Mouse (Mus musculus) intestine, postnatal 0 days (tissue): Measurements from ENCODE around the gene Ccdc6. TPM values are rescaled to one million over a fixed set of nuclear protein-coding genes. Genes with fewer than 3 reads are reported as not detected.

Source experiments
- ATAC-seq: fragments of 200-750 bp; cut with Nextera tagmentation; 2 replicates; pipeline ENCODE4 v1.8.0; 2017; ENCODE audit warnings: mild to moderate bottlenecking, moderate TSS enrichment, moderate library complexity
- H3K27ac ChIP-seq: fragments of 300-500 bp; sonication (generic); 2 replicates; pipeline ENCODE4 v1.5.1; 2014; ENCODE audit warnings: mild to moderate bottlenecking, low read depth, low read length, moderate library complexity
- H3K27me3 ChIP-seq: fragments of 300-500 bp; sonication (generic); replicated peaks from 2 replicates; pipeline ENCODE4 v1.6.1; 2014; ENCODE audit warnings: low read length, mixed read lengths; ENCODE audit not compliant: control insufficient read depth, insufficient read depth
- H3K36me3 ChIP-seq: fragments of 300-500 bp; sonication (generic); 2 replicates; pipeline ENCODE4 v1.6.1; 2014; ENCODE audit warnings: mild to moderate bottlenecking, moderate library complexity; ENCODE audit not compliant: control insufficient read depth, insufficient read depth
- H3K4me1 ChIP-seq: fragments of 300-500 bp; sonication (generic); replicated peaks from 2 replicates; pipeline ENCODE4 v1.6.1; 2014; ENCODE audit warnings: antibody characterized with exemption, low read length, mixed read lengths; ENCODE audit not compliant: control insufficient read depth, insufficient read depth
- H3K4me2 ChIP-seq: fragments of 300-500 bp; sonication (generic); replicated peaks from 2 replicates; pipeline ENCODE4 v1.6.1; 2014; ENCODE audit warnings: low read depth, mild to moderate bottlenecking, moderate library complexity
- H3K4me3 ChIP-seq: fragments of 300-500 bp; sonication (generic); 2 replicates; pipeline ENCODE4 v1.5.1; 2014; ENCODE audit warnings: low read depth, low read length
- H3K9ac ChIP-seq: fragments of 300-500 bp; sonication (generic); 2 replicates; pipeline ENCODE4 v1.6.1; 2014; ENCODE audit warnings: mild to moderate bottlenecking, low read depth, low read length
- H3K9me3 ChIP-seq: fragments of 300-500 bp; sonication (generic); 2 replicates; pipeline ENCODE4 v1.6.1; 2016; ENCODE audit warnings: mixed run types; ENCODE audit not compliant: control insufficient read depth
- CTCF ChIP-seq: sonication (generic); IDR thresholded peaks from 2 replicates; pipeline ENCODE4 v1.5.1; 2016; ENCODE audit warnings: low read depth, mild to moderate bottlenecking, control low read depth, antibody characterized with exemption, moderate library complexity
- WGBS: fragments of 180-500 bp; shearing (Covaris S2); extraction: QIAGEN DNeasy Blood & Tissue Kit; methylation state at CpG from one replicate; pipeline ENCODE4 v1.1.7; 2014; 5-methylcytosine and 5-hydroxymethylcytosine counted together
- polyA plus RNA-seq: library from polyadenylated mRNA; unstranded; fragments of >200 nt; fragmentation: Nextera tagmentation; extraction: Ambion mirVana; gene quantifications from 2 replicates; pipeline ENCODE4 v1.2.1, GENCODE M21; 2015

The Ccdc6 gene
- polyA plus RNA-seq, 1 experiment from 2014 or later, result 8.7 TPM

DNA sequence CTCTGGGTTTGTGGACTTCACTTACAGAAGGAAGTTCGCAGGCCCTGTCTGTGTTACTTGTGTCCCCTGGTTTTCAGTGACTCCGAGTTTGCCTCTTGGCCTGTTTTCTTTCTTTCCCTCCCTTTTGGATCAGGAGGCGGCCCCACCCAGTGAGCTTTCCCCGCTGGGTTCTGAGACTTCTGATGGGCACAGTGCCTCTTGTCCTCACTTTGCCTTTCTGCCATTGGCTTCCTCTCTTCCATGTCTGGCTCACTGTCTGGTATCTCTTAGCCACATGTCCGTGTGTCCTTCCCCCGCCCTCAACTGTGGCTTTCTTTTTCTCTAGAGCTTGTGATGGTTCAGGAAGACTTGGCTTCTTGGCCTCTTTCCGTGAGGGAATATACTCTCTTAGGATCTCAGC is 13.9 kb downstream of the Ccdc6 start:
- no peak overlapping the region for H3K4me3 ChIP-seq
- H3K27ac ChIP-seq, result no peak overlapping the region
- H3K9ac ChIP-seq, result no peak overlapping the region
- no peaks in the 10 kb centered on the region for H3K27me3 ChIP-seq
- no peaks in the 10 kb centered on the region; the same call in 1 of the 2 replicates for H3K4me1 ChIP-seq
- H3K36me3 ChIP-seq, result no peaks in the 10 kb centered on the region
- no peak overlapping the region for H3K4me2 ChIP-seq
- WGBS, result 86% methylated on average over 7 of the region's 7 CpGs
- no peak for ATAC-seq
- no peak for TF ChIP-seq CTCF
- no peaks in the 10 kb centered on the region for H3K9me3 ChIP-seq

DNA sequence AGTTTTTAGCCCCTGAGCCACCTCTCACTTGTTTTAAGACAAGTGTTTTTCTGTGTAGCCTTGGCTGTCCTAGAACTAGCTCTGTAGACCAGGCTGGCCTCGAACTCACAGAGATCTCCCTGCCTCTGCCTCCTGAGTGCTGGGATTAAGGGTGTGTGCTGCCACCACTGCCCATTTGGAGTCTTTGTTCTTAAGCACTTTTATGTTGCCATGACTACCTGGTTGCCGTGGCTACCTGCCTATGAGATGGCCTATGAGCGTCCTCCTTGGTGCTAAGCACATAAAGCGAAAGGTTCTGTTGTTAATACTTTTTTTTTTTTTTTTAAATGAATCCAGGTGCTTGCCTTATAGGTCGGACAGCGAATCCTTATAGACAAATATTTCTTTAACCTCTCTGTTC is 14.7 kb downstream of the Ccdc6 start:
- Histone ChIP-seq H3K36me3 (no peaks in the 10 kb centered on the region), H3K27ac (no peak overlapping the region), H3K9me3 (no peaks in the 10 kb centered on the region), H3K4me1 (no peaks in the 10 kb centered on the region; the same call in 1 of the 2 replicates), H3K27me3 (no peaks in the 10 kb centered on the region), H3K4me2 (no peak overlapping the region), H3K4me3 (no peak overlapping the region), H3K9ac (no peak overlapping the region)
- 90% methylated on average over 6 of the region's 6 CpGs for WGBS
- ATAC-seq, result no peak
- TF ChIP-seq CTCF, result no peak

DNA sequence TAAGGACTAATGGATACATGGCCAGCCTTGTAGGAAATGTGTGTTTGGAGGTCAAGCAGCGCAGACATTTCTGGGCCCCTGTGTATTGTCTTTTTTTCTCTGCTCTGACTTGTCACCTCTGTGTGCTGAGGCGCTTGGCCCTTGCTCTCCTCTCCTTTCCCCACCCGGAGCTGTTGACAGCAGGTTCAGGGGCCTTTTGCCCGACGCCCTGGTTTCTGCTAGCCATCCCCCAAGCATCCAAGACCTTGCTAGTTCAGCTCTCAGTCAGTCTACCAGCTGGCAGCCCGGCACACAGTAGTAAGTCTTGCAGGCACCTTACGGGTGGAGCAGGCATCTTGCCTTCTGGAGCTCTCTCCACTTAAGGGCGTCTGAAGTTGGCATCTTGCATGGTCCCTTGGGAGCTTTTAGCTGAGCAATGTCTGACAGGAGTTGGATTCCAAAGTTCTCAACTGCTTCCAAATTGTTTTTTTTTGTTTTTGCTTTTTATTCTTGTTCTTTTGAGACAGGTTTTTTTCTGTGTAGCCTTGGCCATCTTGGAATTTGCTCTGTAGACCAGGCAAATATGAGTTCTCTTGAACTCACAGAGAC is 17.2 kb downstream of the Ccdc6 start:
- no peaks in the 10 kb centered on the region for H3K27me3 ChIP-seq
- 93% methylated on average over 8 of the region's 8 CpGs for WGBS

DNA sequence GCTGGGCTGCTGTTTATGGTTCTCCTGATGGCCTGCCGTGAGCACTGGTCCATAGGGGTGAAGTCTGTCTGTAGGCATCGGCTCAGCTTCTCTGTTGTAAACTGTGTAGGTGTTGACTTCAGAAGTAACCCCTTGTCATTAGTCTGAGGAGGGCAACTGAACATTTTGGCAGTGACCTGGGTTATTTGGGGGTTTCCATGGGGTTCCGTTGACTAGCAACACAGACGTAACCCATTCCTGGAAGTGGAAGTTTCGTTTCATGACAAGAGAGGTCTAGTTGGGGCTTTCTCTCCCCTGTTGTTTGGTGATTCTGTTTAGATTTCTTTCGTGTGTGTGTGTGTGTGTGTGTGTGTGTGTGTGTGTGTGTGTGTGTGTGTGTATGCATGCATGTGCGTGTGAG is 19.5 kb downstream of the Ccdc6 start:
- H3K36me3 ChIP-seq, result no peaks in the 10 kb centered on the region
- WGBS, result 90% methylated on average over 7 of the region's 7 CpGs
- H3K27me3 ChIP-seq, result no peaks in the 10 kb centered on the region
- H3K4me1 ChIP-seq, result peaks cover 10% of the 10 kb centered on the region; the same call in 1 of the 2 replicates
- H3K27ac ChIP-seq, result no peak overlapping the region
- H3K4me3 ChIP-seq, result no peak overlapping the region
- no peak overlapping the region for H3K4me2 ChIP-seq
- no peak for ATAC-seq
- TF ChIP-seq CTCF, result no peak
- H3K9me3 ChIP-seq, result no peaks in the 10 kb centered on the region
- no peak overlapping the region for H3K9ac ChIP-seq

More for the DNA sequence above, 17.2 kb downstream of the Ccdc6 start:
- no peak for TF ChIP-seq CTCF
- no peak for ATAC-seq
- no peak overlapping the region for H3K4me3 ChIP-seq
- no peak overlapping the region for H3K27ac ChIP-seq
- no peaks in the 10 kb centered on the region for H3K36me3 ChIP-seq
- no peak overlapping the region for H3K9ac ChIP-seq
- no peak overlapping the region for H3K4me2 ChIP-seq
- H3K4me1 ChIP-seq, result no peaks in the 10 kb centered on the region; the same call in 1 of the 2 replicates
- H3K9me3 ChIP-seq, result no peaks in the 10 kb centered on the region

DNA sequence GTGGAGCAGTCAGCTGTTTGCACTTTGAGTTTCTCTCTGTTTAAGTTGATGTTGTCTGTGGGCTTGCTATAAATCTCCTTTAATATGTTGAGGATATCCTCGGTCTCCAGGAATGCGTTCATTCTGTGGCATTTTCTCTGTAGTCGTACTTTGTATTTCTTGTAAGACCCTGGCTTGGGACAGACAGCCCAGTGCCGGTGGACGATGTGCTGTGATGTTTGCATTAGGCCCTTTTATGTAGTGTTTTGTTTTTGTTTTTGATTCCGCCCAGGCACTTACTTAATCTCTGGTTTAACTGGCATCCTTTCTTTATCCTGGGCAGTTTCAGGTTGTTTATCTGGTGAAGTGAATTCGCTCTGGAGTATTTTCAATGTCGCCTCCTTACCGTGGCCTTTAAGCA is 22.5 kb downstream of the Ccdc6 start:
- Histone ChIP-seq H3K9ac (no peak overlapping the region), H3K4me3 (no peak overlapping the region), H3K4me2 (no peak overlapping the region), H3K36me3 (no peaks in the 10 kb centered on the region), H3K27ac (no peak overlapping the region), H3K27me3 (no peaks in the 10 kb centered on the region), H3K4me1 (peaks cover 13% of the 10 kb centered on the region; the same call in 1 of the 2 replicates), H3K9me3 (no peaks in the 10 kb centered on the region)
- WGBS, result 22% methylated on average over 9 of the region's 9 CpGs
- no peak for TF ChIP-seq CTCF
- no peak for ATAC-seq

DNA sequence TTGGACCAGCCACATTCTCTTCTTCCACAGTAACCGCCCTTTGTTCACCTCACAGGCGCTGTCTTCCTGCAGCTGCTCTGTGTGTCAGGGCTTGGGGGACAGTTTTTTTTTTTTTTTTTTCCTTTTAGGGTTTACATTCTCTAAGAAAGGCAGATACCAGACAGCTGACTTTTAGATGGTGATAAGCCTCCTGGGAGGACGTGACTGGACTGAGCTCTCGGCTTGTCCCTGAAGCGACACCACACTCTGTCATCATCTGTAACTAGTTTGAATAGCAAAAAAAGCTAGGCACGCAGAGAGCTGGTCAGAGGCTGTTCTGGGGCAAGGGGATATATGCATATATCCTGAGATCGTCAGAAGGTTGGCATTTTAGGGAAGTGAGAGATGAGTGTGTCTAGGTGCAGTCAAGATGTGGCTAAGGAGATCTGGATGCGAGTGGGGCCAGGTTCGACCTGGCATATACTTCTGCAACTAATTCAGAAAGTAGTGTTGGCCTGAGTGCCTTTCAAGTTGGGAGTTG is 23.0 kb downstream of the Ccdc6 start:
- 47% methylated on average over 9 of the region's 9 CpGs for WGBS
- no peaks in the 10 kb centered on the region for H3K27me3 ChIP-seq
- ATAC-seq, result no peak

More for the DNA sequence above, 23.0 kb downstream of the Ccdc6 start:
- no peak for TF ChIP-seq CTCF
- H3K4me1 ChIP-seq, result peaks cover 13% of the 10 kb centered on the region; the same call in 1 of the 2 replicates
- H3K36me3 ChIP-seq, result no peaks in the 10 kb centered on the region
- H3K27ac ChIP-seq, result no peak overlapping the region
- no peak overlapping the region for H3K4me3 ChIP-seq
- H3K9me3 ChIP-seq, result no peaks in the 10 kb centered on the region
- no peak overlapping the region for H3K9ac ChIP-seq
- no peak overlapping the region for H3K4me2 ChIP-seq
